Mouse (Mus musculus): Measurements from ENCODE around the gene Krtap12-1. TPM values are rescaled to one million over a fixed set of nuclear protein-coding genes. Genes with fewer than 3 reads are reported as not detected.
"Not testable (repeated sequence)": the region's sequence is repeated elsewhere in the genome, so short reads cannot be mapped to it uniquely, and the experiment has no call there.

Gene Krtap12-1
- polyA plus RNA-seq, 1 experiment from 2014 or later = 1.1 TPM

DNA sequence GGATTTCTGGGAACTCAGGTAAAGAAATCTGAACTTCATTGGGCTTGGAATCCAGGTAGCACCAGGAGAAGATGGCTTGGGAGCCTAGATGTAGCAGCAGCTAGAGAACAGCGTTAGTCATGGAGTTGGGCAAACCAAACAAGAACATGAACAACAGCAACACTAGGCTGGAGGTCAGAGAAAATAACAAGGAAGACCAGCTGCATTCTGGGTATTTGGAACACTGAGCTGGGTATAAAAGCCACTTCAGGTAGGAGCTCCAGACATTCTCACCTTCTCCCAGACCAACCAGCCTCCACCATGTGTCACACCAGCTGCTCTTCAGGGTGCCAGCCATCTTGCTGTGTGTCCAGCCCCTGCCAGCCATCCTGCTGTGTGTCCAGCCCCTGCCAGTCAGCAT is 14.1 kb upstream of the Krtap12-1 start, which contains the start of gene Gm10272:
Gm10272 (plus strand) TSS at position 301 of the 400 bp plus-strand sequence.
- no peak for ATAC-seq (ENCODE audit: insufficient number of reproducible peaks, low FRiP score, low TSS enrichment, low read depth)
- Histone ChIP-seq H3K36me3 (no peaks in the 10 kb centered on the region), H3K4me2 (replicated peaks) (no peak within 1 kb of the TSS), H3K4me3 (replicated peaks) (no peak within 1 kb of the TSS), H3K27ac (replicated peaks) (no peak within 1 kb of the TSS), H3K9me3 (replicated peaks) (no peaks in the 10 kb centered on the region), H3K27me3 (no peaks in the 10 kb centered on the region), H3K9ac (no peak within 1 kb of the TSS), H3K4me1 (no peaks in the 10 kb centered on the region)
- WGBS = 96% methylated on average over 1 of the region's 1 CpGs

DNA sequence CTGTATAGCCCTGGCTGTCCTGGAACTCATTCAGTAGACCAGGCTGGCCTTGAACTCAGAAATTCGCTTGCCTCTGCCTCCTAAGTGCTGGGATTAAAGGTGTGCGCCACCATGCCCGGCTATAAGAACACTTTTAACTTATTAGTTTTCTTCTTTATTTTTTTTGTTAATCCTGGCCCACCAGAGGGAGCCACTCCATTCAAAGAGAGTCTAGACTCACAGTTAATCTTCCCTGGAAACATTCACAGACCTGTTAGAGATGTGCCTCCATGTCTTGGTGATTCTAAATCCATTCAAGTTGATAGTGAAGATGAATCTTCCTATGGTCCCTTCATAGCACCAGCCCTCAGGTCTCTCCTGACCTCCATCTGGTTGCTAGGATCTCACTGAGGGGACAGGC is 10.6 kb upstream of the Krtap12-1 start:
- H3K27ac ChIP-seq (replicated peaks) = no peak overlapping the region
- H3K4me2 ChIP-seq (replicated peaks) = no peak overlapping the region
- no peak overlapping the region for H3K9ac ChIP-seq
- WGBS = 59% methylated on average over 3 of the region's 3 CpGs
- no peaks in the 10 kb centered on the region for H3K4me1 ChIP-seq
- H3K27me3 ChIP-seq = no peaks in the 10 kb centered on the region
- H3K4me3 ChIP-seq (replicated peaks) = no peak overlapping the region
- H3K9me3 ChIP-seq (replicated peaks) = no peaks in the 10 kb centered on the region
- no peaks in the 10 kb centered on the region for H3K36me3 ChIP-seq
- no peak for ATAC-seq (ENCODE audit: insufficient number of reproducible peaks, low FRiP score, low TSS enrichment, low read depth)

DNA sequence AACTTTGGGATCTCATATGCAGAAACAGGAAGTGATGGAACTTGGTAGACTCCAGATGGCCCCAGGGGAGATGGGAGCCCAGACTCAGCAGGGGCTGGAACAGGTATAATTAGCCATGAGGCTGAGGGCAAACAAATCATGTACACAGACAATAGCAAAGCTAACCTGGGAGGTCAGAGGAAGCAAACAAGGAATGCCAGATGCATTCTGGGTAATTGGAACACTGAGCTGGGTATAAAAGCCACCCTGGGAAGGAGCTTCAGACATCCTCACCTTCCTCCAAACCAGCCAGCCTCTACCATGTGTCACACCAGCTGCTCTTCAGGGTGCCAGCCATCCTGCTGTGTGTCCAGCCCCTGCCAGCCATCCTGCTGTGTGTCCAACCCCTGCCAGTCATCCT is 9.2 kb upstream of the Krtap12-1 start, which contains the start of gene Gm10024:
Gm10024 (plus strand) TSS at position 301 of the 400 bp plus-strand sequence.
- not testable (repeated sequence) for H3K36me3 ChIP-seq; H3K9me3 ChIP-seq (replicated peaks); H3K9ac ChIP-seq; H3K27me3 ChIP-seq; H3K4me2 ChIP-seq (replicated peaks); ATAC-seq (ENCODE audit: insufficient number of reproducible peaks, low FRiP score, low TSS enrichment, low read depth); H3K4me3 ChIP-seq (replicated peaks); H3K4me1 ChIP-seq; H3K27ac ChIP-seq (replicated peaks)

DNA sequence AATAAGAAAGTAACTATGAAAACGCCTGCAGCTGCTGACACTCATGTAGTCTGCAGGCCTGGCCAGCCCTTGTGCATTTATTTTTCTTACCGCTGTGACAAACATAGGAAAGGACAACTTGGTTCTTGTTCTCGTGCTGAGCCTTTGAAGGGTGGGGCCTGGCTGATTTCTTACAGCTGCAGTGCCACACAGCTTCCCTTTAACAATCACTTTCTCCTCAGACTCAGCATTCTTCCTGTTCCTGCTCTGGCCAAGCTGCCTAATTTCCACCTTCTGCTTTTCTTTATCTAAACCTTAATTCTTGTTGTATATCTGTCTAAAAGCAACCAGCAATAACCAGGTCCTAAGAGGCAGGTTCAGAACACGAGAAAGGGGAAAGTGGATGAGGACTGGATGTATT is 6.7 kb upstream of the Krtap12-1 start:
- Histone ChIP-seq H3K9ac (no peak overlapping the region), H3K4me2 (replicated peaks) (no peak overlapping the region), H3K36me3 (no peaks in the 10 kb centered on the region), H3K9me3 (replicated peaks) (no peaks in the 10 kb centered on the region), H3K4me1 (no peaks in the 10 kb centered on the region), H3K27me3 (no peaks in the 10 kb centered on the region), H3K27ac (replicated peaks) (no peak overlapping the region), H3K4me3 (replicated peaks) (no peak overlapping the region)
- 39% methylated on average over 4 of the region's 4 CpGs for WGBS
- ATAC-seq (ENCODE audit: insufficient number of reproducible peaks, low FRiP score, low TSS enrichment, low read depth) = no peak

DNA sequence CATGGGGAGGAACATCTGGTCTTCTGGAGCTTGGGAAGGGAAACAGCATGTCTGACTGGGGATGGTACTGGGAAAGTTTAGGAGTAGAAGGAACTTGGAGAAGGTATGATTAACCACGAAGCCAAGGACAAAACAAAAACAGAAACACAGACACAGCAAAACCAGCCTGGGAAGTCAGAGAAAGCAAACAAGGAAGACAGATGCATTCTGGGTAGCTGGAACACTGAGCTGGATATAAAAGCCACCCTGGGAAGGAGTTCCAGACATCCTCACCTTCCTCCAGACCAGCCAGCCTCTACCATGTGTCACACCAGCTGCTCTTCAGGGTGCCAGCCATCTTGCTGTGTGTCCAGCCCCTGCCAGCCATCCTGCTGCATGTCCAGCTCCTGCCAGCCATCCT is 4.9 kb upstream of the Krtap12-1 start, which contains the start of gene Gm10142:
Gm10142 (plus strand) TSS at position 301 of the 400 bp plus-strand sequence.
- WGBS = 90% methylated on average over 1 of the region's 1 CpGs
- Histone ChIP-seq H3K36me3 (no peaks in the 10 kb centered on the region), H3K9me3 (replicated peaks) (no peaks in the 10 kb centered on the region), H3K27me3 (no peaks in the 10 kb centered on the region), H3K4me1 (no peaks in the 10 kb centered on the region), H3K27ac (replicated peaks) (no peak within 1 kb of the TSS), H3K4me2 (replicated peaks) (no peak within 1 kb of the TSS), H3K4me3 (replicated peaks) (no peak within 1 kb of the TSS), H3K9ac (no peak within 1 kb of the TSS)
- ATAC-seq (ENCODE audit: insufficient number of reproducible peaks, low FRiP score, low TSS enrichment, low read depth) = no peak

DNA sequence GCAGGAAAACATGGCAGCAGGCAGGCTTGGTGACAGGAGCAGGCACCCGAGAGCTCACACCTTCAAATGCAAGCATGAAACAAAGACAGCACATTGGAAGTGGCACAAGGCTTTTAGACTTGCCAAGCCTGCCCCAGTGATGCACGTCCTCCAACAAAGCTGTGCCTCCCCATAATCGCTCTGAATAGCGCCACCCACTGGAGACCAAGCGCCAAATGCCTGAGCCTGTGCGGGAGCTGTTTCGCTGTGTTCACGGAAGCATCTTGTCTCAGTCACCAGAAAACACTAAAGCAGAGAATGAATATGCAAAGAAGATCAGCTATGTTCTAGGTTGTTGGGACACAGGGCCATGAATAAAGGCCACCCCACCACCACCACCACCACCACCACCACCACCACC is 4.5 kb downstream of the Krtap12-1 start:
- H3K4me3 ChIP-seq (replicated peaks) = no peak overlapping the region
- H3K27ac ChIP-seq (replicated peaks) = no peak overlapping the region
- WGBS = 78% methylated on average over 8 of the region's 8 CpGs
- no peaks in the 10 kb centered on the region for H3K4me1 ChIP-seq
- H3K4me2 ChIP-seq (replicated peaks) = no peak overlapping the region
- H3K9ac ChIP-seq = no peak overlapping the region
- ATAC-seq (ENCODE audit: insufficient number of reproducible peaks, low FRiP score, low TSS enrichment, low read depth) = no peak
- H3K9me3 ChIP-seq (replicated peaks) = no peaks in the 10 kb centered on the region
- H3K36me3 ChIP-seq = no peaks in the 10 kb centered on the region
- no peaks in the 10 kb centered on the region for H3K27me3 ChIP-seq

DNA sequence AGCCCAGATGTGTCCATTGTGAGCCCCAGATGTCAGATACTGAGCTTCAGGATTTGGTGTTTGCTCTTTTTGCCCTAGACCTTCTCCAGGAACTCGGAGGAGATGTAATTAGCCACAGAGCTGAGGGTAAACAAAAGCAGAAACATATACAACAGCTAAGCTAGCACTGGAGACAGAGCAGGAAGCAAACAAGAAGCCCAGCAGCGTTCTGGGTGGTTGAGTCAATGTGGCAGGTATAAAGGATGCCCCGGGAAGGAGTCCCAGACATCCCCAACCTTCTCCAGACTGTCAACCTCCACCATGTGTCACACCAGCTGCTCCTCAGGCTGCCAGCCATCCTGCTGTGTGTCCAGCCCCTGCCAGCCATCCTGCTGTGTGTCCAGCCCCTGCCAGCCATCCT is 5.8 kb downstream of the Krtap12-1 start, which contains the start of gene Gm10100:
Gm10100 (plus strand) TSS at position 301 of the 400 bp plus-strand sequence.
- no peak within 1 kb of the TSS for H3K4me3 ChIP-seq (replicated peaks)
- 26% methylated on average over 3 of the region's 3 CpGs for WGBS
- no peaks in the 10 kb centered on the region for H3K36me3 ChIP-seq
- no peak within 1 kb of the TSS for H3K4me2 ChIP-seq (replicated peaks)
- no peaks in the 10 kb centered on the region for H3K27me3 ChIP-seq
- H3K27ac ChIP-seq (replicated peaks) = no peak within 1 kb of the TSS
- no peaks in the 10 kb centered on the region for H3K9me3 ChIP-seq (replicated peaks)
- ATAC-seq (ENCODE audit: insufficient number of reproducible peaks, low FRiP score, low TSS enrichment, low read depth) = no peak
- no peak within 1 kb of the TSS for H3K9ac ChIP-seq
- no peaks in the 10 kb centered on the region for H3K4me1 ChIP-seq

DNA sequence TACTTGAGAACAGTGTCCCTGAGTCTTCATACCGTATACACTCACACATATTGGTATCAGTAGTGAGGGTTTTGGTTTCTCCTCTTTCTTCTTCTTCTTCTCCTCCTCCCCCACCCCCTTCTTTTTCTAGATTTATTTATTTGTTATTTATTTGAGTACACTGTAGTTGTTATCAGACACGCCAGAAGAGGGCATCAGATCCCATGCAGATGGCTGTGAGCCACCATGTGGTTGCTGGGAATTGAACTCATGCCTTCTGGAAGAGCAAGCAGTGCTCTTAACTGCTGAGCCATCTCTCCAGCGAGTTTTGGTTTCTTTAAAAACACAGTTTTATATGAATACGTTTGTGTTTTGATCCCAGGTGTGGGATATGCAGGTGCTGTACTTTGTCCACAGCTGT is 7.9 kb downstream of the Krtap12-1 start:
- 56% methylated on average over 4 of the region's 4 CpGs for WGBS
- Histone ChIP-seq H3K4me1 (no peaks in the 10 kb centered on the region), H3K4me3 (replicated peaks) (no peak overlapping the region), H3K36me3 (no peaks in the 10 kb centered on the region), H3K27me3 (no peaks in the 10 kb centered on the region), H3K27ac (replicated peaks) (no peak overlapping the region), H3K4me2 (replicated peaks) (no peak overlapping the region), H3K9ac (no peak overlapping the region), H3K9me3 (replicated peaks) (no peaks in the 10 kb centered on the region)
- ATAC-seq (ENCODE audit: insufficient number of reproducible peaks, low FRiP score, low TSS enrichment, low read depth) = no peak

DNA sequence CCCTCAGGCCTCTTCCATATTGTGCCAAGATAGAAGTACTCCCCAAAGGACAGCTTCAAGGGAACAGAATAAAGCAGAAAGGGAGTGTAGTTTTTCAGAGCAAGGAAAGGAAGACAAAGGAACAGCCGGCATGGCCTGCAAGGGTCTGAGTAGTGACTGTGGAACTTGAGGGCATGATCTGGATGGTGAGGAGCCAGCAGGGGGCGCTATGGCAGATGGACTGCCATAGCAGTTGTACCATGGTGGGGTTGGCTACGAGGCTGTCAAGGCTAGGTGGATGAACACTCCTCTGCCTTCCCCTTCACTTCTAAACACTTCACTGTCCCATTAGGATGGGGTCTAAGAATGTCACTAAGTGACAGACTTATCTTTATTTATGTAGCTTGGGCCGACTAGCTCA is 8.8 kb downstream of the Krtap12-1 start:
- no peak for ATAC-seq (ENCODE audit: insufficient number of reproducible peaks, low FRiP score, low TSS enrichment, low read depth)
- Histone ChIP-seq H3K4me1 (no peaks in the 10 kb centered on the region), H3K9me3 (replicated peaks) (no peaks in the 10 kb centered on the region), H3K9ac (no peak overlapping the region), H3K4me3 (replicated peaks) (no peak overlapping the region), H3K27ac (replicated peaks) (no peak overlapping the region), H3K27me3 (no peaks in the 10 kb centered on the region), H3K36me3 (no peaks in the 10 kb centered on the region), H3K4me2 (replicated peaks) (no peak overlapping the region)
- 43% methylated on average over 4 of the region's 4 CpGs for WGBS

DNA sequence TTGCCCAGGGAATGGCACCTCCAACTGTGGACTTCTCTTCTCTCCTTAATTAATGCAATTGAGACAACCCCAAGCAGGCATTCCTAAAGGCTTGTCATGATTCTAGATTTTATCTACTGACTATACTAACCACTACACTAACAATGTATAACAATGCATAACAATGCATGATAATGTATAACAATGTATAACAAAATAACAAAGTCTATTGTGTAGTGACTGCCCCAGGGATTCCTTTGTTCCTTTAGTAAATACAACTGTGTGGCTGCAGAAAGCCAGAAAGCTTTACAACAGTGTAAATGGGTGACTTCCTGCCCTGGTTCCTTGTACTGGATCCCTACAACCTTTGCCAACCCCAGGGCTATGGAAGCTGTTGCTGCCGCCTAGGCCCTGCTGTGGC is 15.5 kb downstream of the Krtap12-1 start:
- Histone ChIP-seq H3K9me3 (replicated peaks) (no peaks in the 10 kb centered on the region), H3K4me3 (replicated peaks) (no peak overlapping the region), H3K4me2 (replicated peaks) (no peak overlapping the region), H3K27me3 (no peaks in the 10 kb centered on the region), H3K27ac (replicated peaks) (no peak overlapping the region), H3K9ac (no peak overlapping the region), H3K4me1 (no peaks in the 10 kb centered on the region), H3K36me3 (no peaks in the 10 kb centered on the region)
- no peak for ATAC-seq (ENCODE audit: insufficient number of reproducible peaks, low FRiP score, low TSS enrichment, low read depth)
- 68% methylated on average over 1 of the region's 1 CpGs for WGBS

DNA sequence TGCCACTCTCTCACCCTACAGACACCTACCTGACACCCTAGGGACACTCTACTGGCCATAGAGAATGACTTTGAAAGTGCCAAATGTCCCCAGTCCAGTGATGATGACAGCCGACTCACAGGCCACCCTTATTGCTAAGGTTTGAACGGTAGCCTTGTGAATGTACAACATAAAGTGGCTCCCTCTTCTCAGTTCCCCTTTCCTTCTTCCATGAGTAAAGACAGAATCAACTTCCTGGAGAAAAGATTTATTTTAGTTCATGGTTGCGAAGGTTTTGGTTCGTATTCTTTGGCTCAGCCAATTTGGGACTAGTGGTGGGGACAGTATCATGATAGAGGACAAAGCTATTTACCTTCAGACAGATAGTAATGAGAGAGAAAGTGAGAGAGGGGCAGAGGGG is 18.5 kb downstream of the Krtap12-1 start:
- H3K9me3 ChIP-seq (replicated peaks) = no peaks in the 10 kb centered on the region
- no peaks in the 10 kb centered on the region for H3K27me3 ChIP-seq
- no peak for ATAC-seq (ENCODE audit: insufficient number of reproducible peaks, low FRiP score, low TSS enrichment, low read depth)
- 88% methylated on average over 4 of the region's 4 CpGs for WGBS
- no peak overlapping the region for H3K4me2 ChIP-seq (replicated peaks)
- no peak overlapping the region for H3K4me3 ChIP-seq (replicated peaks)
- H3K9ac ChIP-seq = no peak overlapping the region
- H3K27ac ChIP-seq (replicated peaks) = no peak overlapping the region
- 0 out of 2 replicates have a peak, but pooled peaks cover 4% of the 10 kb centered on the region for H3K4me1 ChIP-seq
- H3K36me3 ChIP-seq = no peaks in the 10 kb centered on the region

DNA sequence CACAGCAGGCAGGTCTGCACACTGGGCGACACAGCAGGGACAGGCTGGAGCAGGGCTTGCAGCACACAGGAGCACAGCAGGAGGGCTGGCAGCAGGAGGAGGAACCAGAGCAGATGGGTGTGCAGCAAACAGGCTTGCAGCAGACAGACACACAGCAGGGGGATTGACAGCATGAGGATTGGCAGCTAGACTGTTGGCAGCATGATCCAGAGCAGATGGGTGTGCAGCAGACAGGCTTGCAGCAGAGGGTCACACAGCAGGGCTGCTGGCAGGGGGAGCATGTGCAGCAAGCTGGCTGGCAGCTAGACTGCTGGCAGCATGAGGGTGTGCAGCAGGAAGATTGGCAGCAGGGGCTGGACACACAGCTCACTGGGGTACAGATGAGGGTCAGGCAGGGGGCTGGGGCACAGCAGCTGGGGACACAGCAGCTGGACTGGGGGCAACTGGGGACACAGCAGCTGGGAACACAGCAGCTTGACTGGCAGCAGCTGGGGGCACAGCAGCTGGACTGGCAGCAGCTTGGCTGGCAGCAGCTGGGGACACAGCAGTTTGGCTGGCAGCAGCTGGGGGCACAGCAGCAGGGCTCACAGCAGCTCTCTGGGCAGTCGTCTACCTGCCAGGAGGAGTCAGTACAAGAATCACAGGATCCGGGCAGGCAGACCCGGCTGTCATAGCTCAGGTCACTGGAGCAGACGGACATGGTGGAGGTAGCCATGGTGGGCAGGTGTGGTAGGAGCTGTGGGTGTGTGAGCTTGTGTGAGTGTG is 21.7 kb downstream of the Krtap12-1 start, which contains the start of gene Gm18596:
Gm18596 (minus strand) TSS at position 715 of the 765 bp plus-strand sequence.
- H3K4me2 ChIP-seq (replicated peaks); H3K9me3 ChIP-seq (replicated peaks); H3K9ac ChIP-seq; H3K4me1 ChIP-seq; H3K36me3 ChIP-seq; ATAC-seq (ENCODE audit: insufficient number of reproducible peaks, low FRiP score, low TSS enrichment, low read depth); H3K27me3 ChIP-seq; H3K4me3 ChIP-seq (replicated peaks); H3K27ac ChIP-seq (replicated peaks): not testable (repeated sequence)
- WGBS = 55% methylated on average over 5 of the region's 5 CpGs
